Mouse (Mus musculus) spleen, adult 2 months (tissue): ENCODE measurements around the gene Kif2a. TPM values are rescaled to one million over a fixed set of nuclear protein-coding genes. Genes with fewer than 3 reads are reported as not detected.

Experiments
- DNase-seq, 2 experiments: peaks; one replicate each; pipeline versions ENCODE4 v3.0.0 to v3.0.0-alpha.2; 2012 to 2021; ENCODE audit warnings: low spot score in 2 of 2, low read depth in 1 of 2
- H3K27ac ChIP-seq: fragments of 200-500 bp; 2 replicates; pipeline ENCODE4 v1.5.1; 2012; ENCODE audit warnings: low read length, inconsistent platforms; ENCODE audit not compliant: insufficient read depth
- H3K27me3 ChIP-seq: fragments of 200-500 bp; 2 replicates; pipeline ENCODE4 v1.6.1; 2012; ENCODE audit warnings: mild to moderate bottlenecking, moderate library complexity, low read length, inconsistent platforms; ENCODE audit not compliant: control insufficient read depth, insufficient read depth
- H3K36me3 ChIP-seq: fragments of 200-500 bp; 2 replicates; pipeline ENCODE4 v1.6.1; 2012; ENCODE audit warnings: mild to moderate bottlenecking, low read length, inconsistent platforms; ENCODE audit not compliant: control insufficient read depth, insufficient read depth
- H3K4me1 ChIP-seq: fragments of 200-500 bp; 2 replicates; pipeline ENCODE4 v1.6.1; 2011; ENCODE audit warnings: inconsistent platforms; ENCODE audit not compliant: control insufficient read depth, insufficient read depth, insufficient read length
- H3K4me3 ChIP-seq: fragments of 200-500 bp; 2 replicates; pipeline ENCODE4 v1.5.1; 2011; ENCODE audit warnings: mild to moderate bottlenecking, inconsistent platforms; ENCODE audit not compliant: insufficient read depth, insufficient read length; ENCODE audit errors: extremely low read depth
- CTCF ChIP-seq: fragments of 200-500 bp; IDR thresholded peaks from 2 replicates; pipeline ENCODE4 v1.5.1; 2011; ENCODE audit warnings: mild to moderate bottlenecking, inconsistent platforms; ENCODE audit not compliant: insufficient read depth, insufficient read length, insufficient replicate concordance; ENCODE audit errors: extremely low read depth
- POLR2A ChIP-seq: fragments of 200-500 bp; IDR thresholded peaks from 2 replicates; pipeline ENCODE4 v1.6.1; 2011; ENCODE audit warnings: low read depth, low read length, inconsistent platforms
- WGBS: fragments of 180-500 bp; shearing (Covaris S2); methylation state at CpG from one replicate; pipeline ENCODE4 v1.1.7; 2018; 5-methylcytosine and 5-hydroxymethylcytosine counted together
- polyA plus RNA-seq: library from polyadenylated mRNA; depleted of rRNA; stranded (reverse); fragments of >200 nt; gene quantifications from 2 replicates; pipeline ENCODE4 v1.2.3, GENCODE M21; 2012

Kif2a gene
- polyA plus RNA-seq, 1 experiment, result 1.5 TPM

- Histone ChIP-seq H3K27me3 (no peaks in the 10 kb centered on the region), H3K36me3 (peaks cover 6% of the 10 kb centered on the region; the same call in 1 of the 2 replicates), H3K4me3 (no peak overlapping the region), H3K4me1 (no peaks in the 10 kb centered on the region), H3K27ac (no peak overlapping the region)
- DNase-seq, result no peak
- WGBS, result 81% methylated on average over 9 of the region's 9 CpGs
- TF ChIP-seq CTCF (no peak), POLR2A (no peak)
These were observed 76.4 kb downstream of the Kif2a start for GRCm38 (mm10) chr13:106945518-106945917.

DNA sequence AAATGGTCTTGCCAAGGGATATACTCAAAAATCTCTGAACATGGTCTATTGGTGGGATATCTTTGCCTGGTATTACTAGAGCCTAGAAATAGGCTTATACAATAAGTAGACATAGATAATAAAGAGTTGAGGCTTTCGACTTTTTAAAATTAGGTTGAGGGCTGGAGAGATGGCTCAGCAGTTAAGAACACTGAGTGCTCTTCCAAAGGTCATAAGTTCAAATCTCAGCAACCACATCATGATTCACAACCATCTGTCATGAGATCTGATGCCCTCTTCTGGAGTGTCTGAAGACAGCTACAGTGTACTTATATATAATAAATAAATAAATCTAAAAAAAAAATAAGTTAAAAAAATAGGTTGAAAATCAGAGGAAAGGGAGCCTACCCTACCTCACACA, 79.2 kb downstream of the Kif2a start:
- no peaks in the 10 kb centered on the region for H3K4me1 ChIP-seq
- H3K4me3 ChIP-seq, result no peak overlapping the region
- no peaks in the 10 kb centered on the region for H3K36me3 ChIP-seq
- H3K27ac ChIP-seq, result no peak overlapping the region
- DNase-seq, result no peak
- 84% methylated on average over 1 of the region's 1 CpGs for WGBS
- H3K27me3 ChIP-seq, result no peaks in the 10 kb centered on the region
- TF ChIP-seq POLR2A, result no peak
- TF ChIP-seq CTCF, result no peak

DNA sequence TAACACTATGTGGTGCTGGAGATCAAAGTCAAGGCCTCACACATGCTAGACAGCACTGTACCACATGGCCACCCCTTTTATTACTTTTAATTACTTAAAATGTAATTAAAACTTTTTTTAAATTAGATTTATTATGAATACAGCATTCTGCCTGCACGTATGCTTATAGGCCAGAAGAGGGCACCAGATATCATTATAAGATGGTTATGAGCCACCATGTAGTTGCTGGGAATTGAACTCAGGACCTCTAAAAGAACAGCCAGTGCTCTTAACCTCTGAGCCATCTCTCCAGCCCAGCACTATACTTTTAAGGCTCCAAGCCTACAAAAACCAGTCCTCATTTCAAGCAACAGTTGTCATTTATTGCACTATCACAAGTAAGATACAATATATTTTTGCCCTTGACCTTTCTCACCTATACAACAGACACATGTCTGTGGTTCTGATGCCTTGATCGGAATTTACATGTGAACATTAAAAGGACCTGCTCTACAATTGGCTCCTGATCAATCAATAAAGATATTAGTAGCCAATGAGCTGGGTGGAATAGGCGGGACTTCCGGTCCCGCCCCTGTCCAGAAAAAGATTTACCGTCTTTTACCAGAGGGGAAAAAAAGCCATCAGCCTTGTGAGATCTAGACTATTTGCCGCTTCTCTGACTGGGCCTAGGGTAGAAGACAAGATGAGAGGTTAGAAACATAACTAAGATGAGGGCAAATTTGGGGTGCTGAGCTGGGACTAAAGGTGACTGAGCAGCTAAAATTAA, 80.5 kb downstream of the Kif2a start:
- Histone ChIP-seq H3K4me3 (no peak overlapping the region), H3K27me3 (no peaks in the 10 kb centered on the region), H3K36me3 (no peaks in the 10 kb centered on the region), H3K4me1 (no peaks in the 10 kb centered on the region), H3K27ac (no peak overlapping the region)
- WGBS, result 66% methylated on average over 7 of the region's 7 CpGs
- DNase-seq, result no peak
- TF ChIP-seq POLR2A, result no peak
- TF ChIP-seq CTCF, result no peak

- H3K4me1 ChIP-seq, result no peaks in the 10 kb centered on the region
- H3K27me3 ChIP-seq, result no peaks in the 10 kb centered on the region
- H3K27ac ChIP-seq, result no peak overlapping the region
- TF ChIP-seq CTCF (no peak), POLR2A (no peak)
- 28% methylated on average over 7 of the region's 7 CpGs for WGBS
- no peaks in the 10 kb centered on the region for H3K36me3 ChIP-seq
- DNase-seq, result no peak
- H3K4me3 ChIP-seq, result peak overlapping the region; percentile 90
These were observed 84.8 kb downstream of the Kif2a start for GRCm38 (mm10) chr13:106937138-106937472.

DNA sequence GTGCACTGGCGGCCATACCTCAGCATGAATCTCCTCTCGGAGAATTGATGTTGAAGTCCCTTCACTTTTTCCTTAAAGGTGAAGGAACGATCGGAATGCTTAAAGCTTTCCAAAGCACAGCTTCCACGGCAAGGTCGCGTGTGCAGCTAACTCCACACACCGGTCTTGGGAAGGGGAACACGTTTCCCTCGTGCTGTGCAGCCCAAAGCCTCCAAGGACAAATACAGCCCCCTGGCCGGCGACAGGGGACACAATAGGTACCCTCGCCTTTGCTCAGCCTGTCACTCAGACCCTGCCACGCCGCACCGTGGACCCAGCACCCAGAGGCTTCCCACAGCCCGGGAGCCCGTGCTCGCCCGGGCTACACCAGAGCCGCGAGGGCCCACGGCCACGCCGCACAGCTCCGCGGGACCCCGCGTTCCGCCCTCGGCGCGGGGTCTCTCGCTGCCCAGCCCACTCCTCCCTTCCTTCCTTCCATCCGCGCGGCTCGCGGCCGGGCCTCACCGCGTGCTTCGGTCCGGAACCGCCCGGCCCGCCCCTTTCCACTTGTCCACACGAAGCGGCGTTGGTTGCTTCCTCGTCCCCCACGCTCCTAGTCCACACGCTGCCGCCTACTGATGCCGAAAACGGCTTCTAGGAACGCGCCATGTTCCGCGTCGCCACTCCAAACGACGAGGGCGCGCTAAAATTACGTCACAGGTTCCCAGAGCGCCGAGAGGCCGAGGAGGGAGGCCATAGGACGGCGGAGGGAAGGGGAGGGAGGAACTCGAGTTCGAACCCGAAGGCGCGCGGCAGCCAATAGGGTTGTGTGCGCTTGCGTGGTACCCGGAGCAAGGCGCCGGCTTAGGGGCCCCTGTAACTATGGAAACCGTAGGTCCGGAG, 85.4 kb downstream of the Kif2a start, which contains the start of gene Ipo11:
Gene Ipo11, minus strand, starts transcription at position 703 of the 882 bp plus-strand sequence.
- WGBS, result under 1% methylated on average over 84 of the region's 84 CpGs

GRCm38 (mm10) chr13:106935871-106936255, 86.1 kb downstream of the Kif2a start:
- DNase-seq, result no peak
- peak overlapping the region; percentile 90 for H3K4me3 ChIP-seq
- no peak for TF ChIP-seq POLR2A
- TF ChIP-seq CTCF, result no peak
- 7% methylated on average over 9 of the region's 9 CpGs for WGBS
- H3K27me3 ChIP-seq, result no peaks in the 10 kb centered on the region
- H3K36me3 ChIP-seq, result no peaks in the 10 kb centered on the region
- no peak overlapping the region for H3K27ac ChIP-seq
- no peaks in the 10 kb centered on the region for H3K4me1 ChIP-seq

More for the DNA sequence above, 85.4 kb downstream of the Kif2a start, which contains the start of gene Ipo11:
- no peaks in the 10 kb centered on the region for H3K4me1 ChIP-seq
- DNase-seq, result peak; percentile 86 to 87
- TF ChIP-seq CTCF (no peak), POLR2A (no peak)
- no peak within 1 kb of the TSS for H3K27ac ChIP-seq
- no peaks in the 10 kb centered on the region for H3K36me3 ChIP-seq
- H3K4me3 ChIP-seq, result peak within 1 kb of the TSS; percentile 90
- H3K27me3 ChIP-seq, result no peaks in the 10 kb centered on the region

GRCm38 (mm10) chr13:106929201-106929600, 92.7 kb downstream of the Kif2a start:
- Histone ChIP-seq H3K27me3 (no peaks in the 10 kb centered on the region), H3K36me3 (no peaks in the 10 kb centered on the region), H3K4me3 (no peak overlapping the region), H3K4me1 (no peaks in the 10 kb centered on the region), H3K27ac (no peak overlapping the region)
- WGBS, result 84% methylated on average over 2 of the region's 2 CpGs
- no peak for DNase-seq
- no peak for TF ChIP-seq CTCF
- no peak for TF ChIP-seq POLR2A
